Mouse (Mus musculus) thymus, adult 2 months (tissue): ENCODE results near the gene Ap3b1. TPM values are rescaled to one million over a fixed set of nuclear protein-coding genes. Genes with fewer than 3 reads are reported as not detected.

ENCODE experiments used
- DNase-seq: peaks from one replicate; pipeline ENCODE4 v3.0.0; 2021
- H3K27ac ChIP-seq: fragments of 200-500 bp; 2 replicates; pipeline ENCODE4 v1.5.1; 2012; ENCODE audit warnings: low read length, control low read depth; ENCODE audit not compliant: control insufficient read depth, insufficient read depth
- H3K27me3 ChIP-seq: fragments of 200-500 bp; 2 replicates; pipeline ENCODE4 v1.6.1; 2012; ENCODE audit warnings: mild to moderate bottlenecking, low read length, moderate library complexity, mixed read lengths; ENCODE audit not compliant: control insufficient read depth, insufficient read depth
- H3K36me3 ChIP-seq: fragments of 200-500 bp; 2 replicates; pipeline ENCODE4 v1.6.1; 2012; ENCODE audit warnings: mild to moderate bottlenecking, low read length, moderate library complexity; ENCODE audit not compliant: control insufficient read depth, insufficient read depth
- H3K4me1 ChIP-seq: fragments of 200-500 bp; replicated peaks from 2 replicates; pipeline ENCODE4 v1.6.1; 2012; ENCODE audit warnings: low read length; ENCODE audit not compliant: control insufficient read depth, insufficient read depth
- H3K4me3 ChIP-seq: fragments of 200-500 bp; 2 replicates; pipeline ENCODE4 v1.5.1; 2012; ENCODE audit warnings: mild to moderate bottlenecking, low read length, control low read depth, moderate library complexity; ENCODE audit not compliant: control insufficient read depth, insufficient read depth
- CTCF ChIP-seq: fragments of 200-500 bp; IDR thresholded peaks from 2 replicates; pipeline ENCODE4 v1.5.1; 2012; ENCODE audit warnings: mild to moderate bottlenecking, control low read depth, low read length, moderate library complexity, borderline replicate concordance; ENCODE audit not compliant: control insufficient read depth, poor library complexity, insufficient read depth; ENCODE audit errors: extremely low read depth
- POLR2A ChIP-seq: fragments of 200-500 bp; IDR thresholded peaks from 2 replicates; pipeline ENCODE4 v1.6.1; 2012; ENCODE audit warnings: mild to moderate bottlenecking, low read length, control low read depth, moderate library complexity; ENCODE audit not compliant: control insufficient read depth, poor library complexity, insufficient read depth; ENCODE audit errors: extremely low read depth
- WGBS: fragments of 180-500 bp; shearing (Covaris S2); methylation state at CpG from one replicate; pipeline ENCODE4 v1.1.7; 2018; 5-methylcytosine and 5-hydroxymethylcytosine counted together
- polyA plus RNA-seq: library from polyadenylated mRNA; depleted of rRNA; stranded (reverse); fragments of >200 nt; gene quantifications from 2 replicates; pipeline ENCODE4 v1.2.3, GENCODE M21; 2012

Gene Ap3b1
- polyA plus RNA-seq, 1 experiment = 39.4 TPM

DNA sequence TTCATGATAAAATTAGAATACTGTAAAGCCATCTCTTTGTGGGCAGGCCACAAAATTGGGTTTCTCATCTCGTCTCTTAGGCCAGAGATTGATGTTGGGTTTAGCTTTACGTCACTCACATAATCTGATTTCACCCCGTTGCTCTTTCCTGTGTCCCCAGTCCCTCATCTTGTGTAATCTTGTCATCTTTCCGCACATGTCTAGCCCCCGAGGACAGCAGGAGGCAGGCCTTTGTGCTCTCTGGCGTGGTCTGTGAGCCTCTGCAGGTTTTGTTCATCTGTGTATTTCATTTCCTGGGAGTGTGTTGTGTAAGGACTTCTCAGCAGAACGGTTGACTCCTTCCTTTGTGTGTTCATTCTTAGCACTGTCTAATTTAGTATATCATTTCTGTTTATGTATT, 90.8 kb downstream of the Ap3b1 start:
- no peak overlapping the region for H3K4me3 ChIP-seq
- WGBS = 85% methylated on average over 7 of the region's 7 CpGs

DNA sequence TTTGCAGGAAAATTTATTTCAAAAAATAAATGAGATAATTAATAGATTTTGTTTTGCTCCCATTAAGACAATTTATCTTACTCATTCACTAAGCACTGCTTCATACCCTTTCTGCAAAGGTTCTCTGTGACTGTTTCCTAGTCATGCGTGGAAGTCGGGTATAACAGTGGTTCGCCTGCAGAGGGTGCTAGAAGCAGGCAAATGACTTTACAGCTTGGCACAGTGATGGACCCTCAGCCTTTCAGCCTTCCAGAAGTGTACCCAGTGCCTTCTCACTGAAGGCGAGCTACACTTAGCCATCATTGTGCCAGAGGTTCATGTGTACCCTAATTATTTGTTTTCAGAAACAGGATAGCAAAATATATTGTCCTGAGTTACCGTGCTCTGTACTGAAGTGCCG, 92.5 kb downstream of the Ap3b1 start:
- no peak for TF ChIP-seq CTCF
- TF ChIP-seq POLR2A = no peak
- no peak overlapping the region for H3K4me3 ChIP-seq
- 85% methylated on average over 6 of the region's 6 CpGs for WGBS
- peaks cover 21% of the 10 kb centered on the region for H3K36me3 ChIP-seq
- no peak overlapping the region for H3K27ac ChIP-seq
- DNase-seq = peak; percentile 26
- H3K4me1 ChIP-seq = no peaks in the 10 kb centered on the region
- H3K27me3 ChIP-seq = no peaks in the 10 kb centered on the region

More for the DNA sequence above, 90.8 kb downstream of the Ap3b1 start:
- no peaks in the 10 kb centered on the region for H3K4me1 ChIP-seq
- H3K36me3 ChIP-seq = peaks cover 15% of the 10 kb centered on the region
- DNase-seq = no peak
- H3K27ac ChIP-seq = no peak overlapping the region
- no peak for TF ChIP-seq CTCF
- TF ChIP-seq POLR2A = no peak
- no peaks in the 10 kb centered on the region for H3K27me3 ChIP-seq

DNA sequence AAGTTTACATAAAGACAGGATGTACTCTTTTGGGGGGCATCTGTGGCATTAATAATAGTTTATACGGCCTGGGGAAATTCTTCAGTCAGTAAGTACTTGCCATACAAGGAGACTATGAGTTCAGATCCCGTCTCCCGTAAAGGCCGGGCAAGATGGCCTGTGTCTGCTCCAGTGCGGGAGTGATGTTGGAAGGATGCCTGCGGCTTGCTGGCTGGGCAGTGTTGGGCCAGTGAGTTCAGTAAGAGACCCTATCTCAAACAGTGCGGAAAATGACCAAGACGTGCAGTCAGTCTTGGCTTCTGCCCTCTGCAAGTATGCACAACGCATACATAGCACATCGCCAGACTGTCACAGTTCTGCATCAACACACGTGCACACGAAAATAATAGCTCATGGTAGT, 95.4 kb downstream of the Ap3b1 start:
- Histone ChIP-seq H3K4me3 (no peak overlapping the region), H3K27ac (no peak overlapping the region), H3K27me3 (no peaks in the 10 kb centered on the region), H3K36me3 (peaks cover 22% of the 10 kb centered on the region), H3K4me1 (no peaks in the 10 kb centered on the region)
- DNase-seq = no peak
- 97% methylated on average over 12 of the region's 12 CpGs for WGBS
- TF ChIP-seq POLR2A (no peak), CTCF (no peak)

DNA sequence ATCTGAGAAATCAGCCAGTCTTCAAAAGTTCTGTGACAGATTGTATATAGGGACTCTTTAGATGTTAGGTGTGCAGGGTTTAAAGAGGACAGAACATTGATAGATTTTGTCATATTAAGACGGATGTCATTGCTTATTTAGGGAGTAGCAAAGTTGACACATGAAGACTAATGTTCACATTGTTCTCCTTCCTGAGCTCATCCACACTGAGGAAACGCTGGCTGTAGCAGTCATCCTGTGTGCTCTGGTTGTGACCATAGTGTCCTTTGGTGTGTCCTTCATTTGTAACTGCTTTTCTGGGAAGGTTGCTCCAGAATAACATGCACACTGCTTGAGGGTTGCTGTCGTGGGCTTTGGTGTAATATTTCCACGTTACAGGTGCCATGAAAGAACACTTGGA, 100.4 kb downstream of the Ap3b1 start:
- no peak overlapping the region for H3K27ac ChIP-seq
- 92% methylated on average over 4 of the region's 4 CpGs for WGBS

DNA sequence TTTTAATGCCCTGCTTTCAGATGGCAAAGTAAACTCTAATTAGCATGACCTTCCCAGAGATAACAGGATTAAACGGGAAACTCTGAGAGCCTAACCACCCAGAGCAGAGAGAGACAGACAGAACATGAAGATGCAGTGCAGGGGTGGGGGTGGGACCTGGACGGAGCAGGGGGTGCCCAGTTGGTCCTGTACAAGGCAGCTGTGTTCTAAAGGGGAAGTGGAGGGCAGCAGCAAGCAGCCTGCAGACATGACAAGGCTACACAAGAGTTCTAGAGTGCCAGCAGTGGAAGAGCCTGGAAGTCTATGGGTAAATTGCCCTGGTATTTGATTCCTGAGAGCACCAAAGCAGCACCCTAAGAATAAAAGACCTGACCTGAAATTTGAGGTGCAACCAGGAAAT, 105.5 kb downstream of the Ap3b1 start:
- Histone ChIP-seq H3K27ac (no peak overlapping the region), H3K36me3 (peaks cover 19% of the 10 kb centered on the region), H3K27me3 (no peaks in the 10 kb centered on the region), H3K4me1 (no peaks in the 10 kb centered on the region), H3K4me3 (no peak overlapping the region)
- TF ChIP-seq POLR2A = no peak
- no peak for TF ChIP-seq CTCF
- DNase-seq = no peak
- WGBS = 64% methylated on average over 2 of the region's 2 CpGs

More for the DNA sequence above, 100.4 kb downstream of the Ap3b1 start:
- Histone ChIP-seq H3K36me3 (peaks cover 32% of the 10 kb centered on the region), H3K4me3 (no peak overlapping the region), H3K4me1 (no peaks in the 10 kb centered on the region), H3K27me3 (no peaks in the 10 kb centered on the region)
- DNase-seq = no peak
- TF ChIP-seq CTCF (no peak), POLR2A (no peak)

DNA sequence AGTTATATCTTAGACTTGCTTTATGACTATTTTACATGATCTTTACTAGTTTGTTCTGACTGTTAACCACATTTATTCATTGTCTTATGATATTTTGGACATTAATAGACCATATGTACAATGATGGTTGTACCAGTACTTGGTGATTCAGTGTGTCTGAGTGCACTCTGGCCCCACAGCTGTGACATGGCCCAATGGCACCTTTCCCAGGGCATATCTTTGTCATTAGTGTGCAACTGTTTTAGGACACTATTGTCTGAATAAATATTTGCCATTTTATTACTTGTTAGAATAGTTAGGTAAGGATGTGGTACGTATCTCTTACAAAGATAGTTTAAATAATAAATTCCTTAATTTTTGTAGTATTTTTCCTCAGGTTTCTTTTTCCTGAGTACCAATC, 109.8 kb downstream of the Ap3b1 start:
- Histone ChIP-seq H3K36me3 (peaks cover 19% of the 10 kb centered on the region), H3K4me1 (no peaks in the 10 kb centered on the region), H3K27ac (no peak overlapping the region), H3K4me3 (no peak overlapping the region), H3K27me3 (no peaks in the 10 kb centered on the region)
- TF ChIP-seq POLR2A (no peak), CTCF (no peak)
- DNase-seq = no peak
- WGBS = 95% methylated on average over 1 of the region's 1 CpGs

DNA sequence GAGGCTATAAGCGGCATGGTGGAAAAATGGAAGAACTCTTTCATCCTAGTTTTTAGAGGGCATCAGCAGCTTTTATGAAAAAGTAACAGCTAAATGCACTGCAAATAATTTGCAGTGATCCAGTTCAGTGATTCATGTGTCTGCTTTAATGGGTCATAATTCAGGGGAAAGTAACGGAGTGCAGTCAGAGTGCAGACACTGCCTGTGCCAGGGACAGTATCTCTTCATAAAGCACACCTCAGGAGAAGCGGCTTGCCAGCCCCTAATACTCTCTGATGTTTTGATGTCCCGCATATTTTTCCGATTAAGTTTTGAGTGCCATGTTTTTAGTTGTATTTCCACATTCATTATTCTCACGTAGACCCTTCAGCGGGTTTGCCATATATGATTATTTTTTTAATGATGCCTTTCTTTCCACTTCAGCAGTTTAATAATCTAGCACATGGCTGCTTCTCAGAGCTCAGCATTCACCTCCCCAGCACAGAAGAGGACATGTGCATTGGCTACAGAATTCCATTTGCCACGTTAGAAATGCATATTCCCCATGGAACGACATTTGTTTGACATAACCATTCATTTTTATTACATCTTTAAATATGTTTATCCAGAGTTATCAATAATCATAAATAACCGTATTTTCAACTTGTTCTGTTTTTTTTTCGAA, 112.4 kb downstream of the Ap3b1 start:
- no peaks in the 10 kb centered on the region for H3K4me1 ChIP-seq
- no peak for TF ChIP-seq CTCF
- TF ChIP-seq POLR2A = no peak
- H3K4me3 ChIP-seq = no peak overlapping the region
- H3K27ac ChIP-seq = no peak overlapping the region
- H3K36me3 ChIP-seq = peaks cover 13% of the 10 kb centered on the region
- over 99% methylated on average over 11 of the region's 11 CpGs for WGBS
- H3K27me3 ChIP-seq = no peaks in the 10 kb centered on the region
- DNase-seq = no peak
